Mouse (Mus musculus): ENCODE measurements around the gene Ift88. TPM values are rescaled to one million over a fixed set of nuclear protein-coding genes. Genes with fewer than 3 reads are reported as not detected.
A peak's percentile ranks its signal among the peaks of the same experiment; 100 is the strongest.

The Ift88 gene
- polyA plus RNA-seq, 1 experiment from 2014 or later: 13.0 TPM

DNA sequence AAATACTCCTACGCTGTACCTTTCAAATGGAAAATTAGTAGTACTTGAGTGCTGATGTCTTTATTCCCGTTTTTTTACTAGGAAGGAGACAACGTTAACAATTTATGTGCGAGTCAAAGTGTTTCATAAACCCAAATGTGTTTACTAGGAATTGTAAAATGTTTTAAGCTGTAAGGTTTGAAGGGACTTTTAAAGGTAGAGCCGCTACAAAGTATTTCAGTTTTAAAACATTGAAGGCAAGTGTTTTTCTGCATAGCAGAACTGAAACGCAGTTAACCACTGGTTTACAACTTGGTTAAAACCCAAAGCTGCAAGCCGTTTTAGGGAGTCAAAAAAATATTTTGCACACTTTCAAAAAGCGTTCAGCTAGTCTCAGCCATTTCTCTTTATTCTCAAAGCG, 99.9 kb downstream of the Ift88 start:
- no peak overlapping the region for H3K4me3 ChIP-seq (ENCODE audit: low read depth, low read length)
- peak overlapping the region; percentile 89 for H3K4me2 ChIP-seq (ENCODE audit: low read length)
- H3K9ac ChIP-seq (ENCODE audit: low read length): no peak overlapping the region
- peaks cover 14% of the 10 kb centered on the region; the same call in 1 of the 2 replicates for H3K27me3 ChIP-seq (replicated peaks; ENCODE audit: control insufficient read depth, insufficient read depth, low read length)
- no peaks in the 10 kb centered on the region for H3K9me3 ChIP-seq (ENCODE audit: control insufficient read depth, low read length)
- H3K27ac ChIP-seq (ENCODE audit: low read depth): no peak overlapping the region
- WGBS: 85% methylated on average over 9 of the region's 9 CpGs
- H3K4me1 ChIP-seq (replicated peaks; ENCODE audit: control insufficient read depth, insufficient read depth, low read length): peaks cover 9% of the 10 kb centered on the region; the same call in 1 of the 2 replicates
- no peaks in the 10 kb centered on the region for H3K36me3 ChIP-seq (ENCODE audit: control insufficient read depth, insufficient read depth, low read length)
- DNase-seq (ENCODE audit: low spot score): no peak
- ATAC-seq (replicated peaks; ENCODE audit: low FRiP score, low TSS enrichment, low read depth): no peak

DNA sequence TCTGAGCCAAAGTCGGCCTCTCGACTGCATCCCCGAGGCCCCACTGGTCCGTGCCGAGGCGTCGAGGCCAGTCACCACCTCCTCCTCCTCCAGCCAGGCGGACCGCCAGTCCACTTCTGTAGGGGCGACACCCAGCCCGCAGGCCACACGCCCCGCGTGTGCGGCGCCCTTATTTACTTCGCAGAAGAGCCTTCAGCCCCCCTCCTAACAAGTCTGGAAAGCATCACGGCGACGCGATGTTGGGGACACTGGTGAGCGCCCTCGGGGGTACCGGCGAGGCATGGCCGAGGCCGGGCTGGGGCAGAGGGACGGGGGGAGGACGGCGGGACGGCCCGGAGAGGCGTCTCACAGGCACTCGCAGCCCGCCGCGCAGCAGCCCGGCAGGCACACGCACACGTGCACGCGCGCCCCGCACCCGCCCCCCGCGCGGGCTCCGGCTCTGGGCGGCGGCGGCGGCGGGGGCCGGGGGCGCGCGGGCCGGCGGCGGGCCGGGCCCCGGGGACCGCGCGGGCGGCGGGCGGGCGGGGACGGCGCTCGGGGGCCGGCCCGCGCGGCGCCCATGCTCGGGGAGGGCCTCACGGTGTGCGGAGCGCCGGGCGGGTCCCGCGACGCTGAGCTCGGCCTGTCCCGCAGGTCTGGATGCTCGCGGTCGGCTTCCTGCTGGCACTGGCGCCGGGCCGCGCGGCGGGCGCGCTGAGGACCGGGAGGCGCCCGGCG, 101.0 kb downstream of the Ift88 start, which contains the start of gene Il17d:
Gene Il17d, plus strand, starts transcription at position 107 of the 717 bp plus-strand sequence.
- Histone ChIP-seq H3K27me3 (replicated peaks; ENCODE audit: control insufficient read depth, insufficient read depth, low read length) (peaks cover 14% of the 10 kb centered on the region; the same call in 1 of the 2 replicates), H3K4me1 (replicated peaks; ENCODE audit: control insufficient read depth, insufficient read depth, low read length) (peaks cover 9% of the 10 kb centered on the region; the same call in 1 of the 2 replicates), H3K4me3 (ENCODE audit: low read depth, low read length) (peak within 1 kb of the TSS; percentile 51), H3K36me3 (ENCODE audit: control insufficient read depth, insufficient read depth, low read length) (no peaks in the 10 kb centered on the region), H3K9me3 (ENCODE audit: control insufficient read depth, low read length) (no peaks in the 10 kb centered on the region), H3K27ac (ENCODE audit: low read depth) (peak within 1 kb of the TSS; percentile 79), H3K4me2 (ENCODE audit: low read length) (peak within 1 kb of the TSS; percentile 89), H3K9ac (ENCODE audit: low read length) (peak within 1 kb of the TSS; percentile 68)
- ATAC-seq (replicated peaks; ENCODE audit: low FRiP score, low TSS enrichment, low read depth) (peak; percentile 25), DNase-seq (ENCODE audit: low spot score) (peak; percentile 81)
- WGBS: under 1% methylated on average over 61 of the region's 104 CpGs

DNA sequence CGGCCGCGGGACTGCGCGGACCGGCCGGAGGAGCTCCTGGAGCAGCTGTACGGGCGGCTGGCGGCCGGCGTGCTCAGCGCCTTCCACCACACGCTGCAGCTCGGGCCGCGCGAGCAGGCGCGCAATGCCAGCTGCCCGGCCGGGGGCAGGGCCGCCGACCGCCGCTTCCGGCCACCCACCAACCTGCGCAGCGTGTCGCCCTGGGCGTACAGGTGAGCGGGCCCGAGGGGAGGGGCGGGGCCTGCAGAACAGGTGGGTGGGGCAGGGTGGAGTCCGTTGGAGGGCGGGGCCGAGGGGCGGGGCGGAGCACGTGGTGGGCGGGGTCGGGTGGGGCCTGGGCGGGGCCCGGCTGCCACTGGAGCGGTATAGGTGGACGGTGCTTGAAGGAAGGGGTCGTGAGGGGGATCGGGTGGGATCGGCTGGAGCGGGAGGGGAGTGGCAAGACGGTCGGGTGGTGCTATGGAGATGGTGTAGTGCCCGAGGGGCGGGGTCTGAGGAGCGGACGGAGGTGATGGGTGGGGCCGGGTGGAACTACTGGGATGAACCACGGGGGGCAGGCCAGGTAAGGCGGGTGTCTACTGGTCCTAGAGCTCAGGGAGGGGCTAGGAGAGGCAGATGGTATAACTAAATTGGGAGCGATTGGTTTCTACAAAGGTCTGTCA, 101.7 kb downstream of the Ift88 start:
- DNase-seq (ENCODE audit: low spot score): peak; percentile 90
- ATAC-seq (replicated peaks; ENCODE audit: low FRiP score, low TSS enrichment, low read depth): peak; percentile 92
- H3K4me2 ChIP-seq (ENCODE audit: low read length): peak overlapping the region; percentile 89
- no peaks in the 10 kb centered on the region for H3K9me3 ChIP-seq (ENCODE audit: control insufficient read depth, low read length)
- peak overlapping the region; percentile 68 for H3K9ac ChIP-seq (ENCODE audit: low read length)
- peak overlapping the region; percentile 79 for H3K27ac ChIP-seq (ENCODE audit: low read depth)
- peaks cover 14% of the 10 kb centered on the region; the same call in 1 of the 2 replicates for H3K27me3 ChIP-seq (replicated peaks; ENCODE audit: control insufficient read depth, insufficient read depth, low read length)
- H3K36me3 ChIP-seq (ENCODE audit: control insufficient read depth, insufficient read depth, low read length): no peaks in the 10 kb centered on the region
- peak overlapping the region; percentile 51 for H3K4me3 ChIP-seq (ENCODE audit: low read depth, low read length)
- peaks cover 9% of the 10 kb centered on the region; the same call in 1 of the 2 replicates for H3K4me1 ChIP-seq (replicated peaks; ENCODE audit: control insufficient read depth, insufficient read depth, low read length)
- 2% methylated on average over 58 of the region's 60 CpGs for WGBS

DNA sequence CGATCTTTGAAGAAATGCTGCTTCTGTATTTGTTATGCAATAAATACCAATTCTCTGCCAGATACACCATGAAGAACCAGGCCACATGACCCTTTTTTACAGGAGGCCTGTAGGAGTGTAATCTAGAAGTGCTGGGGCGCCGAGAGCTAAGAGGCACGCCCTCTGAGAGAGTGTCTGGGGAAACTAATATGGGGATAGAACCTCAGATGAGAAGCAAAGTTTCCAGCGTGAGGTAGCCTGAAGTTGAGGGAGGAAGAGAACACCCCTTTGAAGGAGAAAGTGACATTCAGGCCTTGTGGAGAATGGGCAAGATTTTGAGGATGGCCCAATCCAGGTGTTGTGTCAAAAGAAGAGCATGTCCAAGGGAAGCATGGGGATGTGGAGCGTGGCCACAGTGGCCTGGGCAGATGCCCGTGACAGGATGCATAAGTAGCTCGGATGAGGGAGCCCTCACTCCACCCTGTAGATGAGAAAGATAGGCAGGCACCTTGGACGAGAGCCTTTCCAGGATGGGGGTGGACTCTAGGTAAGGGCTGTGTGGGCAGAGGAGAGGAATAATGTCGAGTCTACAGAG, 102.3 kb downstream of the Ift88 start:
- peak; percentile 25 for ATAC-seq (replicated peaks; ENCODE audit: low FRiP score, low TSS enrichment, low read depth)
- DNase-seq (ENCODE audit: low spot score): no peak
- Histone ChIP-seq H3K36me3 (ENCODE audit: control insufficient read depth, insufficient read depth, low read length) (no peaks in the 10 kb centered on the region), H3K27me3 (replicated peaks; ENCODE audit: control insufficient read depth, insufficient read depth, low read length) (peaks cover 14% of the 10 kb centered on the region; the same call in 1 of the 2 replicates), H3K4me1 (replicated peaks; ENCODE audit: control insufficient read depth, insufficient read depth, low read length) (peaks cover 9% of the 10 kb centered on the region; the same call in 1 of the 2 replicates), H3K27ac (ENCODE audit: low read depth) (no peak overlapping the region), H3K4me3 (ENCODE audit: low read depth, low read length) (peak overlapping the region; percentile 51), H3K9me3 (ENCODE audit: control insufficient read depth, low read length) (no peaks in the 10 kb centered on the region), H3K4me2 (ENCODE audit: low read length) (peak overlapping the region; percentile 89), H3K9ac (ENCODE audit: low read length) (no peak overlapping the region)
- 49% methylated on average over 10 of the region's 10 CpGs for WGBS

DNA sequence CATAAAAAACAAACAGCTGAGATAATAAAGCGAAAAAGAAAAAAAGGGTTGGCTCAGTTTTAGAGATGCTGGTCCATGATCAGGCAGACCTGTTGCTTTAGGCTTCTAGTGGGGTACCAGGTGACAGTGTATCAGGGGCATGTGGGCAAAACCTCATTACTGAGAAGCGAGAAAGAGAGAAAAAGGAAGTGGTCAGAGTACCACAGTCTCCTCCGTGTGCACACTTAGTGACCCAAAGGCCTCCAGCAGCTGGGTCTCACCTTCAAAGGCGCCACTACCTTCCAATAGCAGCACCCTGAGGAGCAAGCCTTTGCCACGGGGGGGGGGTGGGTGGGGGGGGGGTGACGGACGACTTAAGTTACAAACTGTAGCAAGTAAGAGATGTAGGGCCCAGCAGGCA, 103.3 kb downstream of the Ift88 start:
- DNase-seq (ENCODE audit: low spot score) (no peak), ATAC-seq (replicated peaks; ENCODE audit: low FRiP score, low TSS enrichment, low read depth) (no peak)
- H3K27ac ChIP-seq (ENCODE audit: low read depth): no peak overlapping the region
- H3K4me2 ChIP-seq (ENCODE audit: low read length): no peak overlapping the region
- no peak overlapping the region for H3K9ac ChIP-seq (ENCODE audit: low read length)
- H3K36me3 ChIP-seq (ENCODE audit: control insufficient read depth, insufficient read depth, low read length): no peaks in the 10 kb centered on the region
- no peak overlapping the region for H3K4me3 ChIP-seq (ENCODE audit: low read depth, low read length)
- peaks cover 9% of the 10 kb centered on the region; the same call in 1 of the 2 replicates for H3K4me1 ChIP-seq (replicated peaks; ENCODE audit: control insufficient read depth, insufficient read depth, low read length)
- WGBS: 47% methylated on average over 7 of the region's 7 CpGs
- H3K27me3 ChIP-seq (replicated peaks; ENCODE audit: control insufficient read depth, insufficient read depth, low read length): peaks cover 14% of the 10 kb centered on the region; the same call in 1 of the 2 replicates
- no peaks in the 10 kb centered on the region for H3K9me3 ChIP-seq (ENCODE audit: control insufficient read depth, low read length)

DNA sequence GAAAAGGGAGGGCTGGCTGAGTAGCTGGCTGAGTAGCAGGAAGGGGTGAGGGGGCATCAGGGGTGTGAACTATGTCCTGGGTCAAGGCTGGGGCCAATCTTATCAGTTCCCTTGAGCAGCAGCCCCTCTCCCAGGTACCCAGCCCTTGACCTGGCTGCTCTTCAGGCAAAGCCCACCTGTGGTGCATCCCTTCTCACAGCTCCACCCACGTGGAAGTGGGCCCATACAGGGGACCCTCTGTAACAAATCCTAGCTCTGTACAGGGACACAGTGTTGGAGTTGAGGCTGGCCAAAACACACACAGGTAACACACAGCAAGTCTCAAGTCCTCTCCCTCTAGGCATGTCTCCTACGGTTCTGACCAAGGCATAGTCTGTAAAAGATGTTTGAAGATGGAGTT, 103.7 kb downstream of the Ift88 start:
- DNase-seq (ENCODE audit: low spot score): no peak
- Histone ChIP-seq H3K4me3 (ENCODE audit: low read depth, low read length) (no peak overlapping the region), H3K36me3 (ENCODE audit: control insufficient read depth, insufficient read depth, low read length) (no peaks in the 10 kb centered on the region), H3K27ac (ENCODE audit: low read depth) (no peak overlapping the region), H3K9me3 (ENCODE audit: control insufficient read depth, low read length) (no peaks in the 10 kb centered on the region), H3K27me3 (replicated peaks; ENCODE audit: control insufficient read depth, insufficient read depth, low read length) (peaks cover 14% of the 10 kb centered on the region; the same call in 1 of the 2 replicates), H3K4me1 (replicated peaks; ENCODE audit: control insufficient read depth, insufficient read depth, low read length) (peaks cover 9% of the 10 kb centered on the region; the same call in 1 of the 2 replicates), H3K4me2 (ENCODE audit: low read length) (no peak overlapping the region), H3K9ac (ENCODE audit: low read length) (no peak overlapping the region)
- WGBS: 45% methylated on average over 2 of the region's 2 CpGs
- no peak for ATAC-seq (replicated peaks; ENCODE audit: low FRiP score, low TSS enrichment, low read depth)

DNA sequence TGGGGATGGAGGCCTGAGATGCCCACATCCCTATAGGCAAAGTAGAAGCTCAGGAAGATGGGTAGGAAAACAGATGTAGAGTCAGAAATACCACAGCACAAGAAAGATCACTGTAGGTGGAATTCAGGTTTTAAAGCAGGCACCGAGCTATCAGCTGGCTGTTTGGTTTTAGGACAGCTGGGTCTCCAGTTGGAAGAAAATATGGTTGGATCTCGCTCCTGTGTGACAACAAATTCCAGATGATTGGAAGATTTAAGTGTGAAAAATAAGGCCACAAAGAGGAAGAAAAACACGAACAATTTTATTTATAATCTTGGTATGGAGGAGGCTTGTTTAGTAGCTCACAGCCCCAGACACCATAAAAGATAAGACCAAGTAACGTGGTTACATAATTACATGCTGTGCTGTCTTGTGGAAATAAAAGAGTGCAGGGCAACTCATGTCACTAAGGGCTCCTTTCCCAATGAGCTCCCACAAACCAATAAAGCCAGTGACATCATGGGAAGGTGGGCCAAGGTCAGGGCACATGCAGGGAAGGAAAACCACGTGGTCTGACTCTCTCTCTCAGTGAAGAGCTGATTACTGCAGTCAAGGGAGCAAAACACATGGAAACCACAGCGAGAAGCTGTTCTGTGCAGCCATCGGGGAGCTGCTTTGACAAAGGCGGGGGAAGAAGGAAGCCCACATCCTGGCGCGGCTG, 105.4 kb downstream of the Ift88 start:
- no peak overlapping the region for H3K9ac ChIP-seq (ENCODE audit: low read length)
- peaks cover 11% of the 10 kb centered on the region for H3K4me1 ChIP-seq (replicated peaks; ENCODE audit: control insufficient read depth, insufficient read depth, low read length)
- ATAC-seq (replicated peaks; ENCODE audit: low FRiP score, low TSS enrichment, low read depth) (no peak), DNase-seq (ENCODE audit: low spot score) (no peak)
- H3K4me3 ChIP-seq (ENCODE audit: low read depth, low read length): no peak overlapping the region
- peaks cover 5% of the 10 kb centered on the region; the same call in 1 of the 2 replicates for H3K27me3 ChIP-seq (replicated peaks; ENCODE audit: control insufficient read depth, insufficient read depth, low read length)
- H3K9me3 ChIP-seq (ENCODE audit: control insufficient read depth, low read length): no peaks in the 10 kb centered on the region
- WGBS: 48% methylated on average over 10 of the region's 10 CpGs
- no peak overlapping the region for H3K27ac ChIP-seq (ENCODE audit: low read depth)
- H3K4me2 ChIP-seq (ENCODE audit: low read length): no peak overlapping the region
- H3K36me3 ChIP-seq (ENCODE audit: control insufficient read depth, insufficient read depth, low read length): no peaks in the 10 kb centered on the region
